Mouse (Mus musculus): ENCODE results near the gene Eya4. TPM values are rescaled to one million over a fixed set of nuclear protein-coding genes. Genes with fewer than 3 reads are reported as not detected.
A peak's percentile ranks its signal among the peaks of the same experiment; 100 is the strongest.

Eya4 gene
- 14.1 and 16.8 TPM in 2 replicates for polyA plus RNA-seq (2014; fragmentation: Nextera tagmentation; extraction: Ambion mirVana)

DNA sequence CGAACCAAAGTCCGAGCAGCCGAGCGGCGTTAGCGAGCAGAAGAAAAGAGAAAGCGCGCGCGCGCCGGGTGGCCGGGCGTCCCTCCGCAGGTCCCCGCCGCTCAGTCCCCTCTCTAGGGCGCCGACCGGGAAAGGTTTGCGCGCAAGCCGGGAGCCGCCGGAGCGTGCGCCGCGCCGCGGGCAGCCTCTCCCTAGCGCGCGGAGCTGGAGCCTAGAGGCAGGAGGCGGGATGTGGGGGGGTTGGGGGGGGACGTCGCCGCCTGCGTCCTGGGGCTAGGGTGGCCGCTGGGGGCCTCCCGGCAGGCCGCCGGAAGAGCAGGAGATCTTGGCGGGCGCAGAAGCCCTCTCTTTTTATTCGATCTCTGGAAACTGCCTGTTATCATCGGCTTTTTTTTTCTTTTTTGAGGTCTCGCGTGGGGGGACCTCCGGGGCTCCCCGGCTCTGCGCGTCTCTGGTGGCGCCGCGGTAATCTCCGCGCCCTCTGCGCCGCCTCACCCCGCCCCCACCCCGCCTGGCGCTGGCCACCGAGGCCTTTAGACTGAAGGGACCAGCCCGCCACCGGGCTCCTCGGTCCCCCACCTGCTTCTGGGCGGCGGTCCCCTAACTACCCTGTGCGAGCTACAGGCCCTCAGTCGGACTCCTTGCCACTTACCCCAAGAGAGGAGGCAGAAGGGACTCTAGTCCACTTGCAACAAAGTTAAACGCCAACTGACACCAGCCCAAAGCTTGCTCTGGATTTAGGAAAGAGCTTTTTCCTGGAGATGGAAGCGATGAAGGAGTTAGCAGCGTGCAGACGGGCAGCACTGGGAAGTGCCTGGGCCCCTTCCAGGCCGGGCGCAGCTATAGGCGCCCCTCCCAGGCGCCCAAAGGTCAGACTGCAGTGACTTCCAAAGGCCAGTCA lies at the start of gene Eya4:
TSS of gene Eya4 (minus strand) at position 776 of the 901 bp plus-strand sequence.
- peak within 1 kb of the TSS; percentile 64 for H3K4me2 ChIP-seq (ENCODE audit: low read depth, low read length)
- no peaks in the 10 kb centered on the region for H3K27me3 ChIP-seq (ENCODE audit: control insufficient read depth, insufficient read depth, low read length)
- peak within 1 kb of the TSS; percentile 80 for H3K9ac ChIP-seq (replicated peaks; ENCODE audit: low read length)
- DNase-seq (ENCODE audit: low spot score) (peak; percentile 75), ATAC-seq (replicated peaks; ENCODE audit: insufficient number of reproducible peaks, low FRiP score, low TSS enrichment, low read depth) (peak; percentile 82)
- under 1% methylated on average over 56 of the region's 79 CpGs for WGBS
- peak within 1 kb of the TSS; percentile 60 for H3K4me3 ChIP-seq (ENCODE audit: low read depth, low read length)
- peak within 1 kb of the TSS; percentile 83 for H3K27ac ChIP-seq (replicated peaks; ENCODE audit: low read depth, low read length)
- H3K9me3 ChIP-seq (replicated peaks; ENCODE audit: control insufficient read depth, low read length): no peaks in the 10 kb centered on the region
- no peaks in the 10 kb centered on the region for H3K36me3 ChIP-seq (replicated peaks; ENCODE audit: control insufficient read depth, insufficient read depth, low read depth, low read length)
- no peaks in the 10 kb centered on the region for H3K4me1 ChIP-seq (ENCODE audit: control insufficient read depth, insufficient read depth, low read length)

- H3K4me2 ChIP-seq (ENCODE audit: low read depth, low read length): no peak overlapping the region
- H3K4me3 ChIP-seq (ENCODE audit: low read depth, low read length): no peak overlapping the region
- 80% methylated on average over 3 of the region's 3 CpGs for WGBS
- no peak overlapping the region for H3K27ac ChIP-seq (replicated peaks; ENCODE audit: low read depth, low read length)
- no peaks in the 10 kb centered on the region for H3K9me3 ChIP-seq (replicated peaks; ENCODE audit: control insufficient read depth, low read length)
- no peak overlapping the region for H3K9ac ChIP-seq (replicated peaks; ENCODE audit: low read length)
- no peaks in the 10 kb centered on the region for H3K4me1 ChIP-seq (ENCODE audit: control insufficient read depth, insufficient read depth, low read length)
- H3K36me3 ChIP-seq (replicated peaks; ENCODE audit: control insufficient read depth, insufficient read depth, low read depth, low read length): no peaks in the 10 kb centered on the region
- DNase-seq (ENCODE audit: low spot score) (no peak), ATAC-seq (replicated peaks; ENCODE audit: insufficient number of reproducible peaks, low FRiP score, low TSS enrichment, low read depth) (no peak)
- H3K27me3 ChIP-seq (ENCODE audit: control insufficient read depth, insufficient read depth, low read length): no peaks in the 10 kb centered on the region
Observed at GRCm38 (mm10) chr10:23395399-23395798, 44.8 kb upstream of the Eya4 start.

DNA sequence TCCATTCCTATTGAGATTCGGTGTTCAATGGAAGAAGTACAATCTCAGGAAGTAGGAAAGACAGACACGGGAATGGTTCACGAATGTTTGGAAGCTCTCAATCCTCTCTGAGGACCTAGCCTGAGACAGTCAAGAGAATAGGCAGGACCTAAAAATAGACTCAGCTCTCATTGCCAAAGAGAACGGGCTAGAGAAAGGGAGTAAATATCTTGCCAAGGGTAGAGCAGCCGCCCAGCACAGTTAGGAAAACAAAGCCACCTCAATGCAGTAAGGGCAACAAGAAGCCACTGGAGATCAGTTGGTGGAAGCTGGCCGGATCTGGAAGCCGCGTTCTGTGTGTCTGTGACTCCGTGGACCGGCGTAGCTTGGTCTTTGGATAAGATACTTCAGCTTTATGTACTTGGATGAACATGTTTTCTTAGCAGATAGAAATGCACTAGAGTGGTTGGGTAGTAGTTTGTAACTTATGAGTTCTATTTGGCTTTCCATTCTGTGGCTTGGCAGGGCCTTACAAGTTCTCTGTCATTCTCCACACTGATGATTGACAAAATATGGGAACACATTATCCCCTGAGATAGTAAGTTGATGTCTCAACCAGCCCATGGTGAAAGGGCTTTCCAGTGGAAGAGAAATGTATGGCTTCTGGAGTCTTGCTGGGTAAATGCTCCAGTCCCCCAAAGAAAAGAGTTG lies 44.1 kb upstream of the Eya4 start:
- no peak for ATAC-seq (replicated peaks; ENCODE audit: insufficient number of reproducible peaks, low FRiP score, low TSS enrichment, low read depth)
- H3K4me3 ChIP-seq (ENCODE audit: low read depth, low read length): no peak overlapping the region
- DNase-seq (ENCODE audit: low spot score): no peak
- H3K27me3 ChIP-seq (ENCODE audit: control insufficient read depth, insufficient read depth, low read length): no peaks in the 10 kb centered on the region
- H3K9ac ChIP-seq (replicated peaks; ENCODE audit: low read length): no peak overlapping the region
- no peak overlapping the region for H3K27ac ChIP-seq (replicated peaks; ENCODE audit: low read depth, low read length)
- no peaks in the 10 kb centered on the region for H3K4me1 ChIP-seq (ENCODE audit: control insufficient read depth, insufficient read depth, low read length)
- H3K9me3 ChIP-seq (replicated peaks; ENCODE audit: control insufficient read depth, low read length): no peaks in the 10 kb centered on the region
- H3K4me2 ChIP-seq (ENCODE audit: low read depth, low read length): no peak overlapping the region
- WGBS: 89% methylated on average over 11 of the region's 11 CpGs
- H3K36me3 ChIP-seq (replicated peaks; ENCODE audit: control insufficient read depth, insufficient read depth, low read depth, low read length): no peaks in the 10 kb centered on the region

DNA sequence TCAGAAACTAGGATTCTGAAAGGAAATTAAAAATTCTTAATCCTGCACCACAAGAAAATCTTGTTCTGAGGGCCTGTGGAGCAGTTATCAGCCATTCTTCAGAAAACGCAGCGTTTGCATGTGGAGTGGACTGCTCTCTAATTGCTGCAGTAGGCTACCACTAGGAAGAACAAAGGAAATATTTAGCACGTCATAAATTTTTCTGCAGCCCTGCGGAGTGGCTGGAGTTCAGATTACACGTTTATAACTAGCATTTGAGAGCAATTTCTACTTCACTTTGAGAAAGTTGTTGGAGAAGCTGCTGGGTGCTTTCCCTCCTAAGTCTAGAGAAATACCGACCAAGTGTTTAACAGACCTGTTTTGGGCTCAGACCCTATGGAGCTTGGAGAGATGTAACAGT lies 43.6 kb upstream of the Eya4 start:
- H3K9me3 ChIP-seq (replicated peaks; ENCODE audit: control insufficient read depth, low read length): no peaks in the 10 kb centered on the region
- ATAC-seq (replicated peaks; ENCODE audit: insufficient number of reproducible peaks, low FRiP score, low TSS enrichment, low read depth) (no peak), DNase-seq (ENCODE audit: low spot score) (no peak)
- H3K9ac ChIP-seq (replicated peaks; ENCODE audit: low read length): no peak overlapping the region
- H3K4me3 ChIP-seq (ENCODE audit: low read depth, low read length): no peak overlapping the region
- H3K4me2 ChIP-seq (ENCODE audit: low read depth, low read length): no peak overlapping the region
- no peaks in the 10 kb centered on the region for H3K4me1 ChIP-seq (ENCODE audit: control insufficient read depth, insufficient read depth, low read length)
- no peaks in the 10 kb centered on the region for H3K36me3 ChIP-seq (replicated peaks; ENCODE audit: control insufficient read depth, insufficient read depth, low read depth, low read length)
- no peaks in the 10 kb centered on the region for H3K27me3 ChIP-seq (ENCODE audit: control insufficient read depth, insufficient read depth, low read length)
- WGBS: 69% methylated on average over 6 of the region's 6 CpGs
- H3K27ac ChIP-seq (replicated peaks; ENCODE audit: low read depth, low read length): no peak overlapping the region

DNA sequence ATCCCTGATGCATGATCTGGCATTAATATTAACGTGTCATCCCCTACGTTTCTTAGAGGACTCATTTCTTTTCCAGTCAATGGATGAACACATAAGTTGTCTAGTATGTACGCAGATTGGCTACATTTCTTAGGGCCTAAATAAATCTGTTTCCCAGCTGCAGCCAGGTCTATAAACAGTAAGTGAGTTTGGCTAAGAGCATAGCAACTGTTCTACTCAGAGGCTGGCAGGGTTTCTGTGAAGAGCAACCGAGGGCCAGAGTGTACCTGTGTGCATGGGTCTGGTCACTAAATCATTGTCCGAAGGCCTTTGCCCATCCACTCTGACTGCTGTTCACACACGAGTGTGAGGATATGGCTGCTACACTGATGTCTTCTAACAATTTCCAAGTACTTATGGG lies 13.3 kb upstream of the Eya4 start:
- Histone ChIP-seq H3K9me3 (replicated peaks; ENCODE audit: control insufficient read depth, low read length) (no peaks in the 10 kb centered on the region), H3K36me3 (replicated peaks; ENCODE audit: control insufficient read depth, insufficient read depth, low read depth, low read length) (no peaks in the 10 kb centered on the region), H3K4me1 (ENCODE audit: control insufficient read depth, insufficient read depth, low read length) (no peaks in the 10 kb centered on the region), H3K9ac (replicated peaks; ENCODE audit: low read length) (no peak overlapping the region), H3K4me3 (ENCODE audit: low read depth, low read length) (no peak overlapping the region), H3K27ac (replicated peaks; ENCODE audit: low read depth, low read length) (no peak overlapping the region), H3K27me3 (ENCODE audit: control insufficient read depth, insufficient read depth, low read length) (no peaks in the 10 kb centered on the region), H3K4me2 (ENCODE audit: low read depth, low read length) (no peak overlapping the region)
- ATAC-seq (replicated peaks; ENCODE audit: insufficient number of reproducible peaks, low FRiP score, low TSS enrichment, low read depth) (no peak), DNase-seq (ENCODE audit: low spot score) (no peak)
- WGBS: 89% methylated on average over 6 of the region's 6 CpGs

DNA sequence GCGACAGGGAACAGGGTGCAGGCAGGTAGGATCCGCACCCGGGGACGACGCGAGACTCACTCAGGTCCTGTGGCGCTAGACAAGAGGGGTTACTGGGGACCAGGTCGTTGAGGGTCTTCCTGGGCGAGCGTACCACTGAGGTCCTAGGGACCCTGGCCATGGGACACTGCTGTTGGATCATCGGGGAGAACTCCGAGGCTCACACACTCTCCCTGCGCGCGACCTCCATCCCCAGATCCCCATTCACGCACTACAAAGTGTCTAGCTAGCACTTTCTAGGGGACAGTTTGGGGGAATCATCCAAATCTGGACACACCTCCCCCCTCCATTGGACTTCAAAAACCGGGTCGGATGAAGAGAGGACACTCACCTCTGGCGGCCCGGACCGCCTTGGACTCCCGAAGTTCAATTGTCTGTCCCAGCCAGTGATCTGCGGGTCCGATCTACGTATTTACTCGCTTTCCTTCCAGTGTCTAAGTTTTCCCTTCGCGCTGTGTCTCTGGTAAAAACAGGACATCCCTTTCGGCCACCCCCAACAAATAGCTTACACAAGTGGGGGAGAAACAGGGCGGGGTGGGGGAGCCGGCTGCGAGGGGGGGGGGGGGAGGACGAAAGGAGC lies 1.1 kb downstream of the Eya4 start:
- DNase-seq (ENCODE audit: low spot score): no peak
- peak overlapping the region; percentile 83 for H3K27ac ChIP-seq (replicated peaks; ENCODE audit: low read depth, low read length)
- no peaks in the 10 kb centered on the region for H3K36me3 ChIP-seq (replicated peaks; ENCODE audit: control insufficient read depth, insufficient read depth, low read depth, low read length)
- H3K9me3 ChIP-seq (replicated peaks; ENCODE audit: control insufficient read depth, low read length): no peaks in the 10 kb centered on the region
- peak overlapping the region; percentile 64 for H3K4me2 ChIP-seq (ENCODE audit: low read depth, low read length)
- H3K9ac ChIP-seq (replicated peaks; ENCODE audit: low read length): peak overlapping the region; percentile 80
- WGBS: under 1% methylated on average over 31 of the region's 33 CpGs
- H3K27me3 ChIP-seq (ENCODE audit: control insufficient read depth, insufficient read depth, low read length): no peaks in the 10 kb centered on the region
- ATAC-seq (replicated peaks; ENCODE audit: insufficient number of reproducible peaks, low FRiP score, low TSS enrichment, low read depth): peak; percentile 50
- no peaks in the 10 kb centered on the region for H3K4me1 ChIP-seq (ENCODE audit: control insufficient read depth, insufficient read depth, low read length)
- peak overlapping the region; percentile 60 for H3K4me3 ChIP-seq (ENCODE audit: low read depth, low read length)

DNA sequence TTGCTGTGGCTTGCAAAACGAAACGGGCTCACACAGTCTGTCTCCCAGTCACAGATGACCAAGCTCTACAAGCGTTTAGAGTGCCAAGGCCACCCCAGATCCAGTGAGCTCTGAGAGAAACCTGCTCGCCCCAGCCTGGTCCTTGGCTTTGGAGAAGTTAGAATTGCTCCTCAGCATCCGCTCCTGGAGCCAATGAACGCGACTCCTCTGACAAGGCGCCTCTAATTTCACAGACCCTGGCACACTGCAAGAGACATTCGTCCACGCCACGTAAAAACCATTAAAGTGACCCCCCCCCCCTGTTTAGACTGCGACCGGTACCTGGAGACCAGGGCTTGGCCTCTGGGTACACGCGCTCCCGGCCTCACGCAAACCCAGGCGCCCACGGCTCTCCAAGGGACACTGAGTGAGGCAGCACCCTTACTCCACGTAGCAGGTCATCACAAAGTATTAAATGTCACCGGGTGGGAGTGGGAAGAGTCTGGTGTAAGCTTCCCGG lies 1.6 kb downstream of the Eya4 start:
- Histone ChIP-seq H3K27me3 (ENCODE audit: control insufficient read depth, insufficient read depth, low read length) (no peaks in the 10 kb centered on the region), H3K4me3 (ENCODE audit: low read depth, low read length) (peak overlapping the region; percentile 60), H3K27ac (replicated peaks; ENCODE audit: low read depth, low read length) (peak overlapping the region; percentile 83), H3K9me3 (replicated peaks; ENCODE audit: control insufficient read depth, low read length) (no peaks in the 10 kb centered on the region), H3K9ac (replicated peaks; ENCODE audit: low read length) (peak overlapping the region; percentile 80), H3K4me2 (ENCODE audit: low read depth, low read length) (peak overlapping the region; percentile 64), H3K36me3 (replicated peaks; ENCODE audit: control insufficient read depth, insufficient read depth, low read depth, low read length) (no peaks in the 10 kb centered on the region), H3K4me1 (ENCODE audit: control insufficient read depth, insufficient read depth, low read length) (no peaks in the 10 kb centered on the region)
- DNase-seq (ENCODE audit: low spot score) (peak; percentile 56), ATAC-seq (replicated peaks; ENCODE audit: insufficient number of reproducible peaks, low FRiP score, low TSS enrichment, low read depth) (peak; percentile 36; the same call in 1 of the 2 replicates)
- under 1% methylated on average over 22 of the region's 22 CpGs for WGBS
